In the genomic region with DNA sequence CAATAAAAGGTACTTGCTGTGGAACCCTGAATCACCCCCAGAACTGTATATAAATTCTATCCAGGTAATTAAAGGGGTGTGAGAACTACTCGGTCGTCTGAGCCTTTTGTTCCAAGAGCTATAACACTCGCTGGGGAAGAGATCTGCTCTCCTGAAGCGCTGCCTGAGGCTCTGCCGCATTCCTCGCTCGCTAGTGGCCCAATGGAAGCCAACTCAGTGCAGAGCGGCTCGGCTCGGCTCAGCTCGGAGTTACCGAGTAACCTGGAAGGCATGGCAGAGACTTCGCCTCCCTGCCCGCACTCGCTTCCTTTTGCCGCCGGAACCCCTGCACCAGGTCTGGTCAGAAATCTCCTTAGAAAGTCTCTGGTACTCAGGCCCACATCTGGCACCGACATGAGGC, we compare ENCODE assay signal across 8 mouse cellular contexts. TPM values are rescaled to one million over a fixed set of nuclear protein-coding genes. Genes with fewer than 3 reads are reported as not detected.
DNase-seq lines count a peak whose midpoint lies in the region; ATAC-seq and TF ChIP-seq lines count a peak whose summit lies in the region.

No protein-coding gene starts in this region.

- peak overlapping the region; percentile 42 for H3K4me2 ChIP-seq in lung, embryonic 15.5 days
- peak overlapping the region; percentile 34 for H3K4me2 ChIP-seq in hindbrain, embryonic 15.5 days
- peak overlapping the region; percentile 35 for H3K4me2 ChIP-seq in stomach, postnatal 0 days (replicated peaks; ENCODE audit: low read depth)

- H3K4me1 ChIP-seq in lung, embryonic 15.5 days, result peaks cover 7% of the 10 kb centered on the region; the same call in 1 of the 2 replicates
- peaks cover 3% of the 10 kb centered on the region; the same call in 1 of the 2 replicates for H3K4me1 ChIP-seq in hindbrain, embryonic 15.5 days (replicated peaks)
- H3K4me1 ChIP-seq in liver, adult 2 months (ENCODE audit: control insufficient read depth, insufficient read depth, low read length), result peaks cover 5% of the 10 kb centered on the region
- no peaks in the 10 kb centered on the region for H3K4me1 ChIP-seq in stomach, postnatal 0 days (replicated peaks; ENCODE audit: control insufficient read depth, insufficient read depth)

- TF ChIP-seq CTCF in liver, adult 2 months (IDR thresholded peaks at IDR 0.05; ENCODE audit: low read depth, low read length), result no peak
- TF ChIP-seq CTCF in stomach, postnatal 0 days (IDR thresholded peaks at IDR 0.05; ENCODE audit: low read depth), result no peak

- H3K27me3 ChIP-seq in lung, embryonic 15.5 days, result no peaks in the 10 kb centered on the region
- no peaks in the 10 kb centered on the region for H3K27me3 ChIP-seq in hindbrain, embryonic 15.5 days
- H3K27me3 ChIP-seq in liver, adult 2 months (ENCODE audit: control insufficient read depth, insufficient read depth, low read length), result no peaks in the 10 kb centered on the region
- no peaks in the 10 kb centered on the region for H3K27me3 ChIP-seq in stomach, postnatal 0 days (ENCODE audit: control insufficient read depth, insufficient read depth, low read length)

- 0 out of 2 replicates have a peak, but pooled peaks have one; percentile 35 for ATAC-seq in lung, embryonic 15.5 days (ENCODE audit: borderline replicate concordance, extremely low read depth, low FRiP score, low TSS enrichment)
- no peak for ATAC-seq in hindbrain, embryonic 15.5 days (ENCODE audit: low FRiP score, low read depth)
- ATAC-seq in stomach, postnatal 0 days (ENCODE audit: low FRiP score, low TSS enrichment), result peak; percentile 25; the same call in 1 of the 2 replicates

- no peaks in the 10 kb centered on the region for H3K9me3 ChIP-seq in lung, embryonic 15.5 days
- H3K9me3 ChIP-seq in hindbrain, embryonic 15.5 days, result no peaks in the 10 kb centered on the region
- H3K9me3 ChIP-seq in stomach, postnatal 0 days (ENCODE audit: control insufficient read depth, low read length), result no peaks in the 10 kb centered on the region

- no peak for DNase-seq in lung, postnatal 36 days
- no peak for DNase-seq in liver, adult 2 months (ENCODE audit: extremely low read depth, low read depth, low spot score)
- peak; percentile 63 for DNase-seq in stomach, postnatal 0 days (ENCODE audit: low spot score)
- DNase-seq in thymus, postnatal 10 days (ENCODE audit: low spot score in 2 of 2), result no peak
- no peak for DNase-seq in natural killer cell, adult 2 months (ENCODE audit: low spot score in 2 of 2)
- DNase-seq in adrenal gland, adult 8-10 months, result no peak

- TF ChIP-seq EP300 in stomach, postnatal 0 days (optimal IDR thresholded peaks at IDR 0.05), result no peak

- peak overlapping the region; percentile 9 for H3K4me3 ChIP-seq in lung, embryonic 15.5 days
- H3K4me3 ChIP-seq in hindbrain, embryonic 15.5 days, result no peak overlapping the region
- H3K4me3 ChIP-seq in liver, adult 2 months (ENCODE audit: insufficient read depth, low read depth, low read length), result peak overlapping the region; percentile 10; the same call in 1 of the 2 replicates
- H3K4me3 ChIP-seq in stomach, postnatal 0 days (ENCODE audit: low read depth, low read length), result no peak overlapping the region

- H3K9ac ChIP-seq in lung, embryonic 15.5 days, result no peak overlapping the region
- no peak overlapping the region for H3K9ac ChIP-seq in hindbrain, embryonic 15.5 days
- peak overlapping the region; percentile 10 for H3K9ac ChIP-seq in liver, adult 2 months (ENCODE audit: low read depth, low read length)
- peak overlapping the region; percentile 41 for H3K9ac ChIP-seq in stomach, postnatal 0 days (ENCODE audit: low read length)

- no peak overlapping the region for H3K27ac ChIP-seq in lung, embryonic 15.5 days
- no peak overlapping the region for H3K27ac ChIP-seq in hindbrain, embryonic 15.5 days (replicated peaks)
- H3K27ac ChIP-seq in liver, adult 2 months (replicated peaks; ENCODE audit: insufficient read depth, low read depth, low read length), result no peak overlapping the region
- H3K27ac ChIP-seq in stomach, postnatal 0 days (replicated peaks), result no peak overlapping the region

- TF ChIP-seq POLR2A in liver, adult 2 months (IDR thresholded peaks at IDR 0.05; ENCODE audit: extremely low read depth, insufficient read depth, low read length), result no peak

- H3K36me3 ChIP-seq in lung, embryonic 15.5 days, result no peaks in the 10 kb centered on the region
- H3K36me3 ChIP-seq in hindbrain, embryonic 15.5 days, result no peaks in the 10 kb centered on the region
- H3K36me3 ChIP-seq in liver, adult 2 months (ENCODE audit: control insufficient read depth, insufficient read depth, low read length), result no peaks in the 10 kb centered on the region
- no peaks in the 10 kb centered on the region for H3K36me3 ChIP-seq in stomach, postnatal 0 days (ENCODE audit: control insufficient read depth, insufficient read depth, low read length)

- no peaks in the 10 kb centered on the region for H3K79me2 ChIP-seq in liver, adult 2 months (ENCODE audit: control insufficient read depth, insufficient read depth, low read length)

- WGBS in lung, embryonic 15.5 days, result 16% methylated on average over 18 of the region's 18 CpGs
- 18% methylated on average over 18 of the region's 18 CpGs for WGBS in hindbrain, embryonic 15.5 days
- 13% methylated on average over 18 of the region's 18 CpGs for WGBS in liver, adult 2 months
- WGBS in stomach, postnatal 0 days, result 17% methylated on average over 18 of the region's 18 CpGs

RNA-seq across cellular contexts. Expression of a gene that starts 36.5 kb away (rescaled TPM):
- polyA plus RNA-seq in lung, embryonic 15.5 days (2015; fragmentation: Nextera tagmentation; extraction: Ambion mirVana), result 12.1 and 12.2 TPM in 2 replicates
- 18.7 and 19.1 TPM in 2 replicates for polyA plus RNA-seq in hindbrain, embryonic 15.5 days (2015; fragmentation: Nextera tagmentation; extraction: Ambion mirVana)
- 5.0 and 7.0 TPM in 2 replicates for total RNA-seq in liver, adult 2 months (2014; rRNA removed)
- 4.8 and 5.8 TPM in 2 replicates for polyA plus RNA-seq in liver, adult 2 months (2012; rRNA removed)
- 3.6 and 3.7 TPM in 2 replicates for polyA plus RNA-seq in stomach, postnatal 0 days (2015; fragmentation: Nextera tagmentation; extraction: Ambion mirVana)
- 10 to 100 TPM; 16.5 to 28.8 (median 23.3) TPM for total RNA-seq in adrenal gland, adult 8-10 months (2022)

RNA-seq across cellular contexts. Expression of a gene that starts 56.7 kb away (rescaled TPM):
- polyA plus RNA-seq in lung, embryonic 15.5 days (2015; fragmentation: Nextera tagmentation; extraction: Ambion mirVana), result 62.3 and 70.1 TPM in 2 replicates
- 53.2 and 55.1 TPM in 2 replicates for polyA plus RNA-seq in hindbrain, embryonic 15.5 days (2015; fragmentation: Nextera tagmentation; extraction: Ambion mirVana)
- 7.3 and 7.6 TPM in 2 replicates for total RNA-seq in liver, adult 2 months (2014; rRNA removed)
- polyA plus RNA-seq in liver, adult 2 months (2012; rRNA removed), result 20.0 and 23.2 TPM in 2 replicates
- 42.2 and 46.8 TPM in 2 replicates for polyA plus RNA-seq in stomach, postnatal 0 days (2015; fragmentation: Nextera tagmentation; extraction: Ambion mirVana)
- total RNA-seq in adrenal gland, adult 8-10 months (2022), result 100 to 1,000 TPM in 2 of 4 experiments, 10 to 100 TPM in 2; 75.9 to 120 (median 98.1) TPM

Comparison
In these comparisons a context has a peak if more than half of its experiments do, and no peak if none do; other contexts are left out.
1. H3K4me3 ChIP-seq: peak in lung, embryonic 15.5 days (single experiment) and liver, adult 2 months (single experiment); none in hindbrain, embryonic 15.5 days (single experiment) and stomach, postnatal 0 days (single experiment).
2. H3K9ac ChIP-seq: peak in liver, adult 2 months (single experiment) and stomach, postnatal 0 days (single experiment); none in lung, embryonic 15.5 days (single experiment) and hindbrain, embryonic 15.5 days (single experiment).
3. Peak in every context shown above with its lines, with median percentiles within 50 percentile points of each other: H3K4me2 ChIP-seq.